Mouse (Mus musculus) heart, postnatal 25 days (tissue): ENCODE measurements around the gene Apba2. TPM values are rescaled to one million over a fixed set of nuclear protein-coding genes. Genes with fewer than 3 reads are reported as not detected.

Source experiments
- DNase-seq: peaks from one replicate; pipeline ENCODE4 v3.0.0; 2022; ENCODE audit warnings: low spot score
- intact Hi-C: fragments of 180-260 bp; cut with DNase I; formaldehyde crosslinking; loops from one replicate; pipeline ENCODE4 v1.15.1; 2025
- total RNA-seq, 2 experiments: library from RNA; stranded (reverse); gene quantifications; 2 replicates each; pipeline ENCODE4 v1.2.3; 2021

Apba2 gene
- total RNA-seq, 2 experiments from 2014 or later = 0.44 to 0.87 TPM

DNA sequence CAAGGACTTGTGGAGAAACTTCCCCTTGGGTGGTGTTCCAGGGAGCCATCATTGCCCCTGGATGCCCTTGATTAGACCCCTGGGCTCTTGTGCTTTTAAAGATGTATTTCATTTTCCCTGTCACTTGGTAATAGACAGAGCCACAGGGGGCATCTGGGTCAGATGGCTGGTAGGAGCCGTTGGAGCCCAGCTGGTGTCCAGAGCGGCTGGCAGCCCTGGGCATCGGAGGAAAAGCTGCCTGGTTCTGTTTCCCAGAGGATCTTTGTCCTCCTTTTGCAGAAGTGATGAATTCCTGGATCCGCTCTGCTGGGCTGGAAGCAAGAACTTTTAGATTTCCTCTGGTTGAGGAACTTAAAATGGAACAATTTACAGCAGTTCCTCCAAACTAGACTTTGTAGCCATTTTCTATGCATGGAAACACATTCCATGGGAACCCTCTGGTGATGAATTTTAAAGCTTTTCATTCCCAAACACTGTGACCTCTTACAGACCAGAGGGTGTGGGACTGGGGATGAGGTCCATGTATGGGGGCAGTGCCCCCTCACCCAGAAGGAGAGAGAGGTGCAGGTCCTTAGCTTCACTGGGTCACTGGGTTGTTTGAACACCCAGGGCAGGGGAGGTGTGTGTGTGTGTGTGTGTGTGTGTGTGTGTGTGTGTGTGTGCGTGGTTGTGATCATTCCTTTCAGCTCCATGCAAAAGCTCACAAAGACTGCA lies 20.3 kb downstream of the Apba2 start:
- no peak for DNase-seq
- intact Hi-C loops = no loop called here

DNA sequence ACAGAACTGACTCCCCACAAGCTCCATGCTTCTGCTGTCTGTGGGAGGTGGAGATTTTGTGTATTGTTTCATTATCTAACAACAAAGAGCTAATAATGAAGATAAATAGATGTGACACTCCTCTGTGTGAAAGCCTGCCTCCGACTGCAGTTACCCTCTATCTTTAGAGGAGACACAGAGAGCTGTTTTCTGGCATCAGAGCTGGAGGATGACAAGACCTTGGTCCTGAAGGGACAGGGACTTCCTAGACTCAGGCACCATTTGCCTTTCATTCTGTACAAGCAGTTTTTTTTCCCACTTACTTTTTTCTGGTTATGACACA lies 20.9 kb downstream of the Apba2 start:
- no peak for DNase-seq
- intact Hi-C loops = no loop called here

DNA sequence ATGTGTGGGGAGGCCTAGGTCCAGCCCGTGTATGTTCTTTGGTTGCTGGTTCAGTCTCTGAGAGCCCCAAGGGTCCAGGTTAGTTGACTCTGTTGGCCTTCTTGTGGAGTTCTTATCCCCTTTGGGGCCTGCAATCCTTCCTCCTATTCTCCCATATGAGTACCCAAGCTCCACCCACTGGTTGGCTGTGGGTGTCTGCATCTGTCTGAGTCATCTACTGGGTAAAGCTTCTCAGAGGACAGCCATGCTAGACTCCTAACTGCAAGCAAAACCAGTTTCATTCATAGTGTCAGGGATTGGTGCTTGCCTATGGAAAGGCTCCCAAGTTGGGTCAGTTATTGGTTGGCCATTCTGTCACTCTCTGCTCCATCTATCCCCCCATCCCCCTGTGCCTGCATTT lies 29.8 kb downstream of the Apba2 start:
- intact Hi-C loops = no loop called here
- no peak for DNase-seq

DNA sequence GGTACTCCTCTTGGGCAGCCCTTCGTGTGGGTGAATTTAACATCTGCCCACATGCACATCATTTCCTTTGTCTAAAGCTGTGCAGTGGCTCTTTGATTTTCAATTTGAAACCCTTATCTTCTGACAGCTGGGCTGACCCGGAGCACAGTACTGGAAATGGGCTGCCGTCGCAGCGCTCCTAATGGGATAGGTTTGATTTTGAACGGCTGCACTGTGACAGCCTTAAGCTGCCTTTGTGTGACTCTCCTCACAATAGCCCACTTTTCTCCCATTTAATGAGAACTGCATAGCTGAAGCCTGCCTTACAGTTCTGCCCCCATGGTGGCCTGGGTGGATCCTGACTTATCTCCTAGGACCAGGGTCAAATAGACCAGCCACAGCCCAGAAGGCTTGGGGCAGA lies 31.9 kb downstream of the Apba2 start:
- no peak for DNase-seq
- intact Hi-C loops = no loop called here

DNA sequence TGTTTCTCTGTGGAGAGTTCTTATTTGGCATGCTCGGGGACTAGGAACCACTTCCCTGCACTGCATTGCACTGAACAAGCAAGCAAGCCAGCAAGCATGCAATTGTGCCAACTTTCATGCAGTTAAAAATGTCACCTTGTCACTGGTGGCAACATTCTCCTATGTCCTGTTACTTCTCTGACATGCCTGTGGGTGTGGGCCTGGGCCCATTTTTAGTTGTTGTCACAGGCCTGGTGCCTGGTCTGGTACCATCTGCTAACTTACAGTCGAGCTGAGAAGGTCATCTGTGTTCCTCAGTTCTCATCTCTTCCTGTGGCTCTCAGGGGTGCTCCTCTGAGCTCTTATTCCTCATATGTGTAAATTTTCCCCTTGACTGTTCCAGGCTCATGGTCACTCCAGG lies 33.8 kb downstream of the Apba2 start:
- intact Hi-C loops = no loop called here
- no peak for DNase-seq

DNA sequence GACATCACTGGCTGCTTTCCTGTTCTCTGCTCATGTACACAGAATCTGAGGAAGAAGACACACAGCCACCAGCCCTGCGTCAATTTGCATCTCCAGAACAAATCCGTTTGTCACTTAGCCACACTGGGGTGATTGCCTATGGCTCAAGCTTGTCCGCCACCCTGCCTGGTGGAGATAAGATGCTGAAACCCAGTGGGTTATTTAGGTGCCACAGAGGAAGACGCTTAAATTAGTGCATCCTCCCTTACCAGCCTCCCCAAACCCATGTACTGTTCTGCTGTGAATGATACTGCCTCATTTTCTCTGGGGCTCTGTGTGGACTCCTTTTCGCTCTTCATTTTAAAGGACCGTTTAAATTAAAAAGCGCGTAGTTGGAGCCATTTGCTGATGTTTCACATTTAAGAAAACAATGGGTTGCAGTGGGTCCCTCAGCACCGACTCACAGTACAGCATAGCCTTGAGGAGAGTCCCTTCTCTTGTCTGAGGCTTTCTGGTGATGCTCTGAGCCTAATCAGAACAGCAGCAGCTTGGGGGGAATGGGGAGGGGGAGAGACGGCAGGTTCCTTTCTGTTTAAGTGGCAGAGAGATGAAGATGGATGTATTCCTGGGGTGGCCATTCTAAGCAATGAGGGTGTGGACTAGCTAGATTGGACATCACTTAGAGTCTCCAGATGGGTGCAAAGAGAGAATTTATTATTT lies 38.1 kb downstream of the Apba2 start:
- intact Hi-C loops = no loop called here
- no peak for DNase-seq

DNA sequence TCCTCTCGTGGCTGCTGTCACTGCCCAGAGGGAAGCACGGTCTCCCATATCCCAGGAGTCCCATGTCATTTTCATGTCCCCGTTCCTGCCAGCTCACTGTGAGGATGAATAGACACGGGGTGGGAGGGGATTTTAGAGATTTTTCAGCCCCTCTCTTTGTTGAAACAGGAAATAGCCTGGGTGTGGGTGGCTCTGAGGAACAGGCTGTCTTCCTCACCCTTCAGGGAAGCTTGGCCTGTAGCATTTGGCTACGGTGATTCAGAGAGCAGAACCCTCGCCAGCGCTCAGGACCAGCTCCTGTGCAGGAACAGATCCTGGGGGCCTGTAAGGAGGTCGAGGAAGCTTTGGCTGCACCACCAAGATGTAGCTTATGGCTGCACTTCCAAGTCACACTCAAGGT lies 45.3 kb downstream of the Apba2 start:
- intact Hi-C loops = no loop called here
- DNase-seq = no peak

DNA sequence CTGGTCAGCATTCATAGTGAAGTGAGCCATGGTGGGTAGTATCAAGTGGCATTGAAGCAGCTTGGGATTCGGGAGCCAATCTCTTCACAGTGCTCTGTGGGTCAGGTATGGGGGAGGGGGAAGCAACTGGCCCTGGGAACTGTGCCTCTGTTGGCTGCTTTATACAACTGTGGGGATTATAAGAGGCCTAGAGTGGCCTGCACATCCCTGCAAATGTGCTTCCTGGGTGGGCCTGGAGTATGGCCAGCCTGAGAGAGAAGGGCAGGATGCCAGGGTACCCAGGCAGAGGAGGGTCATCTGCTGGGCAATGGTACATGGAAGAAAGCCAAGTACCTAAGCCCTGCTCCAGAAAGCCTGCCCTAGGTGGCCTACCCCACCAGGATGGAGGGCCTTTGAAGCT lies 49.4 kb downstream of the Apba2 start:
- no peak for DNase-seq
- intact Hi-C loops = no loop called here

DNA sequence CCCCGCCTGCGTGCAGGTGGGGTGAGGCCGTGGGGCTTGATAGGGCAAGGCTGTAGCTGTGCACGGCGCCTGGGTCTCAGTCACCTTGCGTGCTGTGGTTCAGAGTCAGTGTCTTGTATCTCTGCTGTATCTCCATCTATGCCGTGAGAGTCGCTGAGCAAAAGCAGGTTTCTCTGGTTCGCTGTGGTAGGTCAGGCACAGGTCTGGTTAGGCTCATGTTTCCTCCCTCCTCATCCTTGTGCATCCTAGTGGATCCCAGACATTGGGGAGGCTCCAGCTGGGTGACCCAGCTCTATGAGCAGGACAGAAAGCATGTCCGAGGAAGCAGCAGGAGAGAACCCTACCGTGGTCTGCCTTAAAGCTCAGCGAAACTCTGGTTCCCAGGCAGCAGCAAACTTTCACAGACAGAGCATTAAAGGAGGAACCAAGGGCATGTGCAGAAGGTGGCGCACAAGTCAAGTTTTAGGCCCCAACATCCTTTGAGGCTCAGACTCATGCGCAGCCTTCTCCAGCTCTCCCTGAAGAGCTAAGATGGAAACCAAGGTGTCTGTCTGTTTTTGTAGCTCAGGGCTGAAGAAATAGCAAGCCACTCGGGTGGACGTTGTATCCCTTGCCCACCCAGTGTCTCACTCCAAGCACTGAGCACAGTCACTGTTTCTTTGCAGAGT lies 51.2 kb downstream of the Apba2 start:
- no peak for DNase-seq
- intact Hi-C loops = no loop called here

DNA sequence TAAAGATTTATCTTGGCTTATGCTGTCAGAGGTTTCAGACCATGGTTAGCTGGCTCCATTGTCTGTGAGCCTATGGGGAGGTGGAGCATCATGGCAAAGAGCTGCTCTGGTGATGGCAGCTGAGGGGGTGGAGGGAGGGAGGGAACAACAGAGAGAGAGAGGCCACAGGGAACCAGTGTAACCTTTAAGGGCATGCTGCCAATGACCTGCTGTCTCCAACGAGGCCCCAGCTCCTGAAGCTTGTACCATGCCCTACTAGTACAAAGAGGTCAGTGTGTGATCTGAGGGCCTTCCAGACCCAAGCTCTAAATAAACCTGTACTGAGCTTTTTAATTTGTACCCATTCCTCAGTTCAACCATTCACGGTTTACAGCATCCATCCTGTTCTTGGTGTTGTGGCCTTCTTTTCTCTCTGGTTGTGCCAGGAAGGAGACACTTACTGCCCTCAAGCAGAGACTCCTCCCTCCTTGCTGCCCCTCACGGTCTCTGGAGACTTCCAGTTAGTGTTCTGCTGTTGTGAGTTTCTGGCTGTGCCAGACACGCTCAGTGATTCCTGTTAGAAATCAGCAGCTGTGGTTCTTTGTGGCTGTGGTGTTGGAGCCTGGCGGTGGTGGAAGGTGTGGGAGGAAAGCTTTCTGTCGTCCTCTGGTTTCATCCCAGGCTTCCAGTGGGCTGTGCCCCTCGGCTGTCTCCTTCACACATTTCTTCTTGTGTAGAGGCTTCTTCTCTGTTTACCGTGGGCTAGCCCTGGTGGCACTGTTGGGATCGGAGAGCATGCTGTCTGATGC lies 60.4 kb downstream of the Apba2 start:
- intact Hi-C loops = no loop called here
- DNase-seq = no peak

DNA sequence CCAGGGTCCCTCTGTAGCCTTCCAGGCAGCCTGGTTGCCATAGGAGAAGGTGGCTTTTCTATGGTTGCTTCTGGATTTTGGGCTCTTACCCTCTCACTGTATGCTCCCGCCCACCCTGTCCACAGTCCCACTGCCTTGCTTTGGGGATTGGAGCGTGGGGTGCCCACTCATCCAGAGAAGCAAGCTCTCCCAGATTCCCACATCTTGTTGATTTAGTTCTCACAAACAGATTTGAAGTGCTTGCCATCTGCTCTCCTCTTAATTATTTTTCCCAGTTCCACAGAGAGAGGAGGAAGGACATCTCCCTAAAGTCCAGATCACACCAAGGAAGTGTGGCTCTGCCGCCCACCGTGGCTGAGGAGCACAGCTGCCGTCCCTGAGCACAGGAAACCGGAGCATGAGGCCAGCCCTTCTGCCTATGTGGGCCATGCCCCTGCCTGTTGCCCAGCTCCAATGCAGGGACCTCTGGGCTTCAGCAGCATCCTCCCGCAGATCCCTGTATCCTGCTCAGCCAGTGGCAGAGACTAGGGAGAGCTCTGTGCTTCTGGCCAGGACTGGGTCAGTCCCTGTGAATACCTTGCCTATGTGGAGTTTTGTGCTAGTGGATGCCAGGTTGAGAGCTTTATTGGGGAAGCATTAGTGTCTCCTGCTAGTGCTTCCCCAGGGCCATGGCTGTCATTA lies 63.5 kb downstream of the Apba2 start:
- DNase-seq = no peak
- intact Hi-C loops = no loop called here

DNA sequence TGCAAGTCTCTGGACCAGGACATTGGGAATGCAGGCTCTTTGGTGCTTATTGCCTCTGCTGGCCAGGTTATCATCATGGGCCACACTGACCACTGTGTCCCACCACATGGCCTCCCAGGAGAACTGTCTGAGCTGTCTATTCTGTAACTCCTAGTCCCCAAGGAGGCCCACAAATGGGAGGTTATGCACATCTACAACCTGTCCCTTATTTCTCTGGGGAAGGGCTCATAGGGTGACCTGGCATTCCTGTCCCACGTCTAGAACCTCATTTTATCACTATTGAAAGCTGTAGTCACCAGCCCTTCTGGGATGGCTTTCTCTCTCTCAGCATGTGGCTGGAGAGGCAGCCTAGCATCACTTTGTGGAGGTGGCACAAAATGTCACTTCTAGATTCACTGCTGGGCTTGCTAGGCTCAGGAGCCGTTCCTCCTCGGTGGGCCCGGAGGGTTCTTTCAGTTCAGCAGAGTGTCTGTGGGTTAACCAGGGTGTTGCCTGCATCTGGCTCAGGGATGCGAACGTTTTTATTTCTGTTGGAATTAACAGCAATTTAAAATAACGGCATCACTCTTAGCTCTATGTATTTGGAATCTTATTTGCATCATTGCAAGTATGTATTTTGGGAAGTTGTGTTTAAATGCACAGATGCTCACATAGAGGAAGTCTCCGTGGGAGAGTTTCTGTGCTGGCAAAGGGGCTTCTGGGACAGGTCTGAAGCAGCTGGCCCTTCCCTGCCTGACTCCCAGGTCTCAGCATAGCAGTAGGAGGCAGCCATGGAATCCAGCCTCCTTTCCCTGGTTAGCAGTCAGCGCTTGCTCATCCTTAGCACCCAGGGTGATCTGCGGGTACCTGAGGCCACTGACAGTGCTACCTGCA lies 65.1 kb downstream of the Apba2 start:
- intact Hi-C loops = no loop called here
- DNase-seq = no peak

DNA sequence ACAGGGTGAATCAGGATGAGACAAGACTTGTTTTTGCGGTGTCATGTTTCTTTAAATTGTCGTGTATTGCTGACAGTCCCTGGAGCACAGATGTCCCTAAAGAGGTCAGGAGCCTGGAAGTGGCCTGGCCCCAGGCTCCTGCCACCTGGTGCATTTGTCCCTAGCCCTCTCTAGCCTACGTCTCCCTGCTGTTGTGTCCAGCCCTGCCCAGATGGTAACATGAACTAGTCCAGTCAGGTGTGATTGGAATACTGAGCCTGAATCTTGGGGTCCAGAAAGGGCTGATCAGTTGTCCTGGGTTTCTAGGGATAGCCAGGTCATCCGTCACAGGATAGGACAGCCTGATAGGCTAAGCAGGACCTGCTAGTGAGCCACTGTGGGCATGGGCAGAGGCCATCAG lies 67.2 kb downstream of the Apba2 start:
- intact Hi-C loops = no loop called here
- DNase-seq = no peak

DNA sequence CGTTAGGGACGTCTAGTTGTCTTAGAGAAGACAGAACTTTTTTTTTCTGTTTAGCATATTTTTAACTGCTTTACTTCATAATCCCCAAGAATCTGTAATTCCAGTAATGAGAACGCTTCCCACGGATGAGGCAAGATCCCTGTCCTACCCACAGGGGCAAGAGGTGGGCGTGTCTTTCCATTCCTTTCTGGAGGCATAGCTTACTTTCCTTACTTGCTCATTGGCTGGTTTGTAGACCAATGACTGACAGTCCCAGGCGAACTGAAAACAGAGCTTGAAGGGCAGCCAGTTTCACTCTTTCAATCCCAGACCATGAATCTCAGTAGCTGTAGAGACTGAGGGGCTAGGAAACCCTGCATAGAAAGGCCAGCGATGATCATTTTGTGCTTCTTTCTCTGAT lies 68.2 kb downstream of the Apba2 start:
- intact Hi-C loops = no loop called here

DNA sequence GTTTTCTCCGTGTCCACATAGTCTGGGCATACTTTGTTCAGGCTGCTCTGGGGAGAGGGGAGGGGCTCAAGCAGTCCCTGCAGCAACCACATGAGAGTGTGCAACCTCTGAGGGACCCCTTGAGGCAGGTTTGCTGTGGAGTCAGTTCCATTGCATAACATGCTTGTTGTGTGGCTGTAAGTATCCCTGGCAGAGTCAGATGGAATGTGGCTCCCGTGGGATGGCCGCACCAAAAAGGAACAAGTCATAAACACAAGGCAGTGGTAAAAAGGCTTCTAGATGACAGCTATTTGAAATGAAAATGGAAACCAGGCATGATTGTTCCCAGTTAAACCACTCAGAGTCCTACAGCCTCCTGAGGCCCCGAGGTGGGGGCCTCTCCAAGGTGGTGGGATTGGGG lies 69.4 kb downstream of the Apba2 start:
- intact Hi-C loops = no loop called here

More for the DNA sequence above, 68.2 kb downstream of the Apba2 start:
- DNase-seq = no peak

DNA sequence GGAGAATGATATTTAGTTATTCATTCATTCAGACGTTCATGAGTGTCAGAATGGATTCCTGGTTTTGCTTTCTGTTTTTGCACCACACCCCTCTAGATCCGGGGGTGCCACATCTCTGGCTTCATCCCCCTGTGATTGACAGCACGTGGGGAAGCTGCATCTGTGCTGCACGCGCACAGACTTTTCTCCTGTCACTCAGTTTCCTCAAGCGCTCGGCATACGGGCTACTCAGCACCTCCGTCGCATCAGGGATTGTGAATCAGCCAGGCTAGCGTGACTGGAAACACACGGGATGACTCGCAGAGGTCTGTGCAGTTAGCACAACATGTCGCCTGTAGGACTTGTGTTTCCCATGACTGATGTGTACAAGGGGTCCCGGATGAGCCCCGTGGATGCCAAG lies 72.6 kb downstream of the Apba2 start:
- no peak for DNase-seq
- intact Hi-C loops = no loop called here

More for the DNA sequence above, 69.4 kb downstream of the Apba2 start:
- DNase-seq = no peak

DNA sequence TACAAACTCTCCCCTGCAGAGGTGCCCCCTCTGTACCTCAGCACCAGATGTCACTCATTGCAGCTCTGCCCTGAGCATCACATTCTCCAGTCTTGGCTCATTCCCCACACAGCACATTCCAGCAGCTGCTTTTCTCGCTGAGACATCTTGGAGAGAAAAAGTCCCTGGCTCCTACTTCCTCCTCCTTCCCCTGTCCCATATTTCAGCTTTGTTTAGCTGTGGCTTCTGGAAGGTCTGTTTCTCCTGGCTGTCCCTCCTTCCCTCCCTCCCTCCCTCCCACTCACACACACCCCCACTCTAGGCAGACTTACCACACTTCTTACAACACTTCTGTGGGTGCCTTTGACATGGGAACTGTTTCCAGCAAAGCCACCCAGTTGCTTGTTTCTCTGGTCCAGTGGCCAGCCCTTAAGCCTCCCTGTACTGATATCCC lies 75.0 kb downstream of the Apba2 start:
- intact Hi-C loops = no loop called here
- no peak for DNase-seq

DNA sequence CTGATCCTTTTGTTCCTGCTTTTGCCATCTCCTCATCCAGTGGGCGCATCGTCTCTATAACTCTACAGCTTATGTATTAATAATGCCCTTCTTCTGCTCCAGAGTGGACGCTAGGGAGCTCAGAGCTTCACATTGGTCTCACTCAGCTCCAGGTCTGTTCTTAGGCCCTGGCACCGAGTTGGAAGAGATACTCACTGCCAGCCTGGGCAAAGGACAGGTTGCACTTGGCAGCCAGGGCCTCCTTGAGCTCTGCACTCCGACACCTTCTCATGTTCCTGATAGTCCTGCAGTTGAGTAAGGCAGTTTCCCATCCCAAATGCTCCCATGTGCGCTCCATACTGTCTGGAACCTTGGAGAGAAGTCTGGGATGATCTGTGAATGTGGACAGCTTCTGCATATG lies 76.7 kb downstream of the Apba2 start:
- intact Hi-C loops = no loop called here
- DNase-seq = no peak

DNA sequence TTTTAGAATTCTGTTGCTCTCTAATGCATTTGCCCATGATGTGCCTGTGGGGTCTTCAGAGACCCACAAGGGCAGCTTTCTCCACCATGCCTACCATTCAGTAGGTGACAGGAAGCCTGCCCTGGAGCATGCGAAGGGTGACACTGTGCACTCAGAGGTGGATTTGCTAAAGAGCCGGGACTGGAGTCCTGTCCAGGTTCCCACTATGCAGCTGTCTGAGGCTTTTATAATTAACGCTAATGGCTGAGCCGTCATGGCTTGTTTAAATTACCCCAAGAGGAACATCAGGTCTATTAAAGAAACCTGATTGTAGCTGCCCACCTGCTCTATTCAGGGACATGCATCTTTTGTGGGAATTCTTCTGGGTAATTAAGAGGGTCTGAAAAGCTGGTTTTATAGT lies 78.4 kb downstream of the Apba2 start:
- DNase-seq = no peak
- intact Hi-C loops = no loop called here
